Mouse (Mus musculus): ENCODE data around the gene Insig2.

GRCm38 (mm10) chr1:121290841-121291240 lies 41.5 kb downstream of the Insig2 start:
- TF ChIP-seq CTCF (IDR thresholded peaks at IDR 0.05) = no peak
- no peak for TF ChIP-seq EP300 (IDR thresholded peaks at IDR 0.05; ENCODE audit: insufficient read depth, low read depth, low read length)
